ENCODE assay signal across 8 mouse cellular contexts in the genomic region with DNA sequence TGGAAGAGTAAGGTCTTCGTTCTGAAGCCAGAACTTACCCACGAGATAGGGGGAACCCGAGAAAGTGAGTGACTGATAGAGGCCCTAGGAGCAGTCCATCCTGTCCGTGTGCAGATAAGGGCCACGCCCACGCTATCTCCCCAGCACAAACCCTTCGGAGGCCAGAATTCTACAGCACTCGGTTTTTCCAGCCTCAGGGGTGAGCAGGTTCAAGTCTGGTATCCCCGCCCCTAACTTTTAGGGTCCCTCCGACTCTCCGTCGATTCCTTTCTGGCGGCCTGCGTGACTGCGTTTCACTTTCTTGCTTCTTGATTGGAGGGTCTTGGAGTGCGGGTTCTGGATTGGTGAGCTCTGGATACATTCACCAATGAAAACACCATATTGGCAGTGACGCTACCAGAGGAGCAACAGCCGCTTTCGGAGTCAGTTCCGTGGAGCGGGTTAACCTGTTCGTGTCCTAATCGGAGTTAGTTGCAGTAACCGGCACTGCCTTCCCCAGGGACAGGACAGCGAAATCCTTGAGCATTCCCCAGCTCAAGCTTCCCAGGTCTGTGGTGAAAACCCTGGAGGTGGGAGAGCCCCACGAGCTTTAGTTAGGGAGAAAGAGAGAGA. TPM values are rescaled to one million over a fixed set of nuclear protein-coding genes. Genes with fewer than 3 reads are reported as not detected.
DNase-seq lines count a peak whose midpoint lies in the region; ATAC-seq and TF ChIP-seq lines count a peak whose summit lies in the region.

A gene (minus strand): TSS at position 271 of the 612 bp plus-strand sequence.

- no peaks in the 10 kb centered on the region for H3K9me3 ChIP-seq in hindbrain, postnatal 0 days (ENCODE audit: low read length)

- WGBS in hindbrain, postnatal 0 days, result under 1% methylated on average over 26 of the region's 26 CpGs

- peak within 1 kb of the TSS; percentile 59 for H3K9ac ChIP-seq in hindbrain, postnatal 0 days (replicated peaks; ENCODE audit: low read length)

- peak within 1 kb of the TSS; percentile 68 for H3K4me3 ChIP-seq in hindbrain, postnatal 0 days (ENCODE audit: low read length)
- H3K4me3 ChIP-seq in left cerebral cortex, adult 2 months, result peak within 1 kb of the TSS; percentile 72

- H3K27ac ChIP-seq in hindbrain, postnatal 0 days, result peak within 1 kb of the TSS; percentile 85
- H3K27ac ChIP-seq in left cerebral cortex, adult 2 months, result peak within 1 kb of the TSS; percentile 81

- TF ChIP-seq CTCF in hindbrain, postnatal 0 days (IDR thresholded peaks at IDR 0.05; ENCODE audit: low read depth), result no peak
- TF ChIP-seq CTCF in left cerebral cortex, adult 2 months (IDR thresholded peaks at IDR 0.05), result no peak

- H3K27me3 ChIP-seq in hindbrain, postnatal 0 days (ENCODE audit: insufficient read depth, low read length), result no peaks in the 10 kb centered on the region

- intact Hi-C loops in left cerebral cortex, adult 2 months (cut with DNase I), result loop anchor here (1.0 to 2.0 kb wide), 2 partner anchors 11 to 34 kb away; a partner anchor contains a TSS

- peaks cover 6% of the 10 kb centered on the region for H3K4me1 ChIP-seq in hindbrain, postnatal 0 days (ENCODE audit: insufficient read depth, low read length)

- peak within 1 kb of the TSS; percentile 95 for H3K4me2 ChIP-seq in hindbrain, postnatal 0 days (ENCODE audit: low read depth, low read length)

- H3K36me3 ChIP-seq in hindbrain, postnatal 0 days (ENCODE audit: insufficient read depth, low read length), result peaks cover 39% of the 10 kb centered on the region

- DNase-seq in WW6 (ENCODE audit: low read depth, low spot score), result peak; percentile 87
- DNase-seq in cerebellum, postnatal 4 days (ENCODE audit: low spot score in 2 of 2), result peak; percentile 71 to 83
- DNase-seq in gastrocnemius, adult 18-20 months (ENCODE audit: low spot score), result peak; percentile 93
- peak; percentile 98 for DNase-seq in hindbrain, postnatal 0 days (ENCODE audit: low spot score)
- peak; percentile 89 to 90 for DNase-seq in left cerebral cortex, adult 2 months (ENCODE audit: extremely low spot score in 1 of 2, low spot score in 2 of 2)
- DNase-seq in right cerebral cortex, adult 2 months (ENCODE audit: low spot score in 2 of 2), result peak; percentile 92 to 96
- DNase-seq in urinary bladder, postnatal 14 days (ENCODE audit: low spot score), result peak; percentile 90

- ATAC-seq in hindbrain, postnatal 0 days, result peak; percentile 97
- peak; percentile 91 for ATAC-seq in megakaryocyte, adult 5-6 weeks (ENCODE audit: poor library complexity, severe bottlenecking)

RNA-seq across cellular contexts. Expression of the gene that starts here (rescaled TPM):
- total RNA-seq in gastrocnemius, adult 18-20 months (2021), result 1 to 10 TPM; 7.8 to 7.9 TPM
- 35.0 and 44.3 TPM in 2 replicates for total RNA-seq in hindbrain, postnatal 0 days (2014; rRNA removed)
- 32.4 and 34.3 TPM in 2 replicates for polyA plus RNA-seq in hindbrain, postnatal 0 days (2015; fragmentation: Nextera tagmentation; extraction: Ambion mirVana)
- total RNA-seq in left cerebral cortex, adult 2 months (2021), result 10 to 100 TPM; 26.0 to 32.1 TPM
- 26.5 and 27.4 TPM in 2 replicates for total RNA-seq in megakaryocyte, adult 5-6 weeks (2015)
- 14.5 and 18.0 TPM in 2 replicates for total RNA-seq in megakaryocyte, adult 5-6 weeks (2017)

Comparison
In these comparisons a context has a peak if more than half of its experiments do, and no peak if none do; other contexts are left out.
1. Peak in every context shown above with its lines: DNase-seq, ATAC-seq, H3K4me3 ChIP-seq and H3K27ac ChIP-seq.